Mouse (Mus musculus) forebrain, embryonic 10.5 days (tissue): ENCODE data around the gene Ppp1r9b. TPM values are rescaled to one million over a fixed set of nuclear protein-coding genes. Genes with fewer than 3 reads are reported as not detected.

Experiments used
- DNase-seq: peaks from one replicate; pipeline ENCODE4 v3.0.0-alpha.2; 2017; ENCODE audit warnings: low spot score; ENCODE audit errors: extremely low spot score
- H3K27ac ChIP-seq: fragments of 300-500 bp; sonication (generic); 2 replicates; pipeline ENCODE4 v1.5.1; 2016; ENCODE audit warnings: mild to moderate bottlenecking
- H3K27me3 ChIP-seq: fragments of 300-500 bp; sonication (generic); 2 replicates; pipeline ENCODE4 v1.6.1; 2016; ENCODE audit warnings: mild to moderate bottlenecking; ENCODE audit not compliant: poor library complexity, severe bottlenecking
- H3K36me3 ChIP-seq: fragments of 300-500 bp; sonication (generic); replicated peaks from 2 replicates; pipeline ENCODE4 v1.6.1; 2016; ENCODE audit warnings: mild to moderate bottlenecking, moderate library complexity
- H3K4me1 ChIP-seq: fragments of 300-500 bp; sonication (generic); 2 replicates; pipeline ENCODE4 v1.6.1; 2016
- H3K4me3 ChIP-seq: fragments of 300-500 bp; sonication (generic); 2 replicates; pipeline ENCODE4 v1.5.1; 2016; ENCODE audit warnings: mild to moderate bottlenecking, moderate library complexity
- H3K9me3 ChIP-seq: fragments of 300-500 bp; sonication (generic); 2 replicates; pipeline ENCODE4 v1.6.1; 2016; ENCODE audit warnings: mild to moderate bottlenecking, moderate library complexity
- WGBS: fragments of 180-500 bp; shearing (Covaris S2); methylation state at CpG from one replicate; pipeline ENCODE4 v1.1.7; 2016; 5-methylcytosine and 5-hydroxymethylcytosine counted together
- polyA plus RNA-seq: library from polyadenylated mRNA; unstranded; fragments of >200 nt; fragmentation: Nextera tagmentation; extraction: Ambion mirVana; gene quantifications from 2 replicates; pipeline ENCODE4 v1.2.1, GENCODE M21; 2016

Gene Ppp1r9b
- polyA plus RNA-seq, 1 experiment from 2014 or later, result 10.7 TPM

DNA sequence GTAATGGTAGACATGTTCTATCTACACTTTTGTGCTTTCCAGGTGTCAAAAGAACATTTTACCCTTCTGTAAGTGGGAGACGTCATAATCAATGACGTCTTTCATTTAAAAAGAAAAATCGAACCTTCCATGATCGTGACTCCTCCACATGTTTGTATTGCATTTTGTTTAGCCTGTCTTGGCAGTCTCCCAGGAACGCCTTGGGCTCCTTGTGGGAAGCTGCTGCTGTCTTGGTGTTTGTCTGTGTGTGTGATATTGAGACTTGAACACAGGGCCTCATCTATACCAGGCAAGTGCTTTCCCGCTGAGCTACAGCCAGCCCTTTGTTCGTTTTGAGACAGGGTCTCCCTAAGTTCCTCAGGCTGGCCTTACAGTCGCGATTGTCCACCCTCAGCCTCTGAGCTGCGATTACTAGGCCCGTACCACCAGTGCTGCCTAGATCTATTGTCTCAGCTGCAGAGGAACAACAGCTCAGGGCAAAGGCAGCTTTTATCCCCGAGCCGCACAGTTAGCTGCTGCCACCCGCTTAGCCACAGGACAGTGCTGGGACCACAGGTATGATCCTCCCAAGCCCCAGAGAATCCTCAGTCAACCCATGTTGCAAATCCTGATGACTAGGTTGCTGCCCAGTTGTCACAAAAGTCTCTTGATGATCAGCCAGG, 47.5 kb downstream of the Ppp1r9b start:
- Histone ChIP-seq H3K4me1 (peaks cover 40% of the 10 kb centered on the region), H3K9me3 (no peaks in the 10 kb centered on the region), H3K27me3 (peaks cover 30% of the 10 kb centered on the region), H3K36me3 (no peaks in the 10 kb centered on the region), H3K27ac (no peak overlapping the region), H3K4me3 (no peak overlapping the region)
- 73% methylated on average over 14 of the region's 14 CpGs for WGBS
- DNase-seq, result no peak

GRCm38 (mm10) chr11:95038818-95039655, 48.2 kb downstream of the Ppp1r9b start:
- no peaks in the 10 kb centered on the region for H3K36me3 ChIP-seq
- 85% methylated on average over 13 of the region's 13 CpGs for WGBS

DNA sequence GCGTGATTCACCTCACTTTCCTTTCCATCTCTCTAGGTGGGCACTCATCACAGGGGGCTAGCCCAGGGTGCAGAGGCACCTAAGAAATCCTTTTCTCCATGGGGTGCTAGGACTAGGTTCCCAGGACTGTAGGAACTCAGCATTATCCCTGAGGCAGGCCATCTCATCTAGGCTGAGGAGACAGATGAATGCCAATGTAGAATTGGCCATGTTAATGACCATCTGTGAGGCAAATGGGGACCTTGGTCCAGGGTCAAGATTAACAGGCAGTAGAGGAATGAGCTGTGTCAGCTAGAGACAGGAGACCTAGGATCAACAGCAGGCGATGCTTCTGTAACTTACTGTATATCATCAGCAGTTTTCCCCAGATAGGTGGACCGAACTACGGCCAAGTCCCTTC, 48.9 kb downstream of the Ppp1r9b start:
- no peaks in the 10 kb centered on the region for H3K9me3 ChIP-seq
- no peak for DNase-seq
- H3K4me1 ChIP-seq, result peaks cover 32% of the 10 kb centered on the region
- H3K36me3 ChIP-seq, result no peaks in the 10 kb centered on the region
- peaks cover 33% of the 10 kb centered on the region for H3K27me3 ChIP-seq
- no peak overlapping the region for H3K27ac ChIP-seq
- peak overlapping the region; percentile 81; the same call in 1 of the 2 replicates for H3K4me3 ChIP-seq
- WGBS, result 87% methylated on average over 4 of the region's 4 CpGs

More at GRCm38 (mm10) chr11:95038818-95039655, 48.2 kb downstream of the Ppp1r9b start:
- H3K4me1 ChIP-seq, result peaks cover 34% of the 10 kb centered on the region
- H3K4me3 ChIP-seq, result no peak overlapping the region
- no peaks in the 10 kb centered on the region for H3K9me3 ChIP-seq
- H3K27me3 ChIP-seq, result peaks cover 33% of the 10 kb centered on the region
- H3K27ac ChIP-seq, result no peak overlapping the region
- DNase-seq, result no peak

- Histone ChIP-seq H3K36me3 (no peaks in the 10 kb centered on the region), H3K4me1 (peaks cover 29% of the 10 kb centered on the region), H3K27me3 (peaks cover 33% of the 10 kb centered on the region), H3K4me3 (peak overlapping the region; percentile 81), H3K9me3 (no peaks in the 10 kb centered on the region), H3K27ac (peak overlapping the region; percentile 78)
- no peak for DNase-seq
- WGBS, result 1% methylated on average over 20 of the region's 20 CpGs
These were observed 49.8 kb downstream of the Ppp1r9b start for GRCm38 (mm10) chr11:95040491-95041138.

DNA sequence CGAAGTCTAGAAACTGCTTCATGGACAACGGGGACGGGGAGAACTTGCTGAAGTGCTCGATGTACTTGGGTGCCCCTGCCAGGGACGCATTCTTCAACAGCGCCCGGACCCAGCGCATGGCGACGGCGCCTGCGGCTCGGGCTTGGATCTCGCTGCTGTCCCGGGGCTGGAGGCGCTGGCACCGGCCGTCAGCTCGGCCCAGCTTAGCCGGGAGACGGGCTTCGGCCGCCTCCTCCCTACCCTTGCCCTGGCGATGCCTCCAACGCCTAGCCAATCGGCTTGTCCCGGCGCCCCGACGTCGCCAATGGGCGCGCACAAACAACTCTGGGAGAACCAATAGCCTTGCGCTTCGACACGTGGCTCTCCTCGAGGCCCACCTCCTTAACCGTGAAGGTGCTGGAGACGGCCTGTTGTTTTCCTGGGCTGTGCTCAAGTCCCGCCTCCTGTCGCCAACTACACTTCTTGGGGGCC, 50.3 kb downstream of the Ppp1r9b start, which contains the start of gene Pdk2:
Pdk2 (minus strand) TSS at position 216 of the 471 bp plus-strand sequence.
- Histone ChIP-seq H3K4me3 (peak within 1 kb of the TSS; percentile 81), H3K4me1 (peaks cover 29% of the 10 kb centered on the region), H3K9me3 (no peaks in the 10 kb centered on the region), H3K27me3 (peaks cover 33% of the 10 kb centered on the region), H3K27ac (peak within 1 kb of the TSS; percentile 78), H3K36me3 (no peaks in the 10 kb centered on the region)
- WGBS, result 0% methylated on average over 41 of the region's 41 CpGs
- DNase-seq, result peak; percentile 96

DNA sequence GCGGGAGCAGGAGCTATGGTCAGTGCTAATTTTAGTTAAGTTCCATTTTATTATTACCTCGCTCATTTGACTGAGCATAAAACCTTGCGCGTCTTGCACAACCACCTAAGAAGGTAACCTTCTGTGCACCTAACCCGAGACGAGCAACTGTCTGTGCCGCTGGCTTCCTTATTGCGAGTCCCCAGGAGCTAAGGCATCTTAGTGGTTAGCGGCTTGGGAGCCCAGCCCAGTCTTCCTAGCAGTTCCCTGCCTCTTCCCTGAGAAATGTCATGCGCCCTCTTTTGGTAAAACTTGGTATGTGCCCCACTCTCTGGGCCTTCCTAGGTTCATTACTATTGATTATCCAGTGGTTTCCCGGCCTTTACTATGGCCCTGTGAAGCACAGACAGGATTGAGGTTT, 51.3 kb downstream of the Ppp1r9b start:
- no peaks in the 10 kb centered on the region for H3K9me3 ChIP-seq
- WGBS, result 1% methylated on average over 11 of the region's 11 CpGs
- DNase-seq, result peak; percentile 82
- peaks cover 33% of the 10 kb centered on the region for H3K27me3 ChIP-seq
- peak overlapping the region; percentile 59; the same call in 1 of the 2 replicates for H3K27ac ChIP-seq
- H3K36me3 ChIP-seq, result no peaks in the 10 kb centered on the region
- H3K4me1 ChIP-seq, result peaks cover 29% of the 10 kb centered on the region
- peak overlapping the region; percentile 81 for H3K4me3 ChIP-seq

- no peak for DNase-seq
- Histone ChIP-seq H3K27ac (no peak overlapping the region), H3K9me3 (no peaks in the 10 kb centered on the region), H3K4me1 (peaks cover 31% of the 10 kb centered on the region), H3K27me3 (peaks cover 33% of the 10 kb centered on the region), H3K36me3 (no peaks in the 10 kb centered on the region), H3K4me3 (no peak overlapping the region)
- WGBS, result 94% methylated on average over 4 of the region's 4 CpGs
These were observed 52.2 kb downstream of the Ppp1r9b start for GRCm38 (mm10) chr11:95043060-95043459.

- Histone ChIP-seq H3K27me3 (peaks cover 33% of the 10 kb centered on the region), H3K27ac (no peak overlapping the region), H3K36me3 (no peaks in the 10 kb centered on the region), H3K4me3 (no peak overlapping the region), H3K4me1 (peaks cover 31% of the 10 kb centered on the region), H3K9me3 (no peaks in the 10 kb centered on the region)
- DNase-seq, result no peak
- WGBS, result 56% methylated on average over 7 of the region's 7 CpGs
These were observed 52.8 kb downstream of the Ppp1r9b start for GRCm38 (mm10) chr11:95043608-95044007.

GRCm38 (mm10) chr11:95044185-95044870, 53.5 kb downstream of the Ppp1r9b start:
- no peak for DNase-seq
- 53% methylated on average over 12 of the region's 13 CpGs for WGBS

GRCm38 (mm10) chr11:95046980-95047680, 56.3 kb downstream of the Ppp1r9b start:
- no peak overlapping the region for H3K27ac ChIP-seq
- H3K4me1 ChIP-seq, result peaks cover 6% of the 10 kb centered on the region; the same call in 1 of the 2 replicates
- DNase-seq, result peak; percentile 68
- no peaks in the 10 kb centered on the region for H3K9me3 ChIP-seq
- H3K4me3 ChIP-seq, result no peak overlapping the region
- 63% methylated on average over 9 of the region's 9 CpGs for WGBS
- H3K27me3 ChIP-seq, result peaks cover 16% of the 10 kb centered on the region; the same call in 1 of the 2 replicates
- H3K36me3 ChIP-seq, result 0 out of 2 replicates have a peak, but pooled peaks cover 5% of the 10 kb centered on the region

More at GRCm38 (mm10) chr11:95044185-95044870, 53.5 kb downstream of the Ppp1r9b start:
- H3K36me3 ChIP-seq, result no peaks in the 10 kb centered on the region
- no peak overlapping the region for H3K27ac ChIP-seq
- H3K27me3 ChIP-seq, result peaks cover 29% of the 10 kb centered on the region
- no peak overlapping the region for H3K4me3 ChIP-seq
- peaks cover 31% of the 10 kb centered on the region for H3K4me1 ChIP-seq
- H3K9me3 ChIP-seq, result no peaks in the 10 kb centered on the region

GRCm38 (mm10) chr11:95053062-95053461, 62.2 kb downstream of the Ppp1r9b start:
- H3K36me3 ChIP-seq, result peaks cover 15% of the 10 kb centered on the region; the same call in 1 of the 2 replicates
- no peak overlapping the region for H3K27ac ChIP-seq
- H3K4me1 ChIP-seq, result peaks cover 20% of the 10 kb centered on the region
- peaks cover 27% of the 10 kb centered on the region for H3K27me3 ChIP-seq
- no peak overlapping the region for H3K4me3 ChIP-seq
- DNase-seq, result no peak
- 78% methylated on average over 9 of the region's 9 CpGs for WGBS
- H3K9me3 ChIP-seq, result no peaks in the 10 kb centered on the region
